Mouse (Mus musculus) large intestine, adult 2 months (tissue): Measurements from ENCODE around the gene 2010109A12Rik. TPM values are rescaled to one million over a fixed set of nuclear protein-coding genes. Genes with fewer than 3 reads are reported as not detected.

Experiments
- DNase-seq: peaks from one replicate; pipeline ENCODE4 v3.0.0-alpha.2; 2012; ENCODE audit warnings: low read depth, low spot score
- WGBS: fragments of 180-500 bp; shearing (Covaris S2); methylation state at CpG from one replicate; pipeline ENCODE4 v1.1.7; 2018; 5-methylcytosine and 5-hydroxymethylcytosine counted together
- polyA plus RNA-seq: library from polyadenylated mRNA; depleted of rRNA; stranded (reverse); fragments of >200 nt; gene quantifications from 2 replicates; pipeline ENCODE4 v1.2.3, GENCODE M21; 2012

2010109A12Rik gene
- polyA plus RNA-seq, 1 experiment, result not detected

DNA sequence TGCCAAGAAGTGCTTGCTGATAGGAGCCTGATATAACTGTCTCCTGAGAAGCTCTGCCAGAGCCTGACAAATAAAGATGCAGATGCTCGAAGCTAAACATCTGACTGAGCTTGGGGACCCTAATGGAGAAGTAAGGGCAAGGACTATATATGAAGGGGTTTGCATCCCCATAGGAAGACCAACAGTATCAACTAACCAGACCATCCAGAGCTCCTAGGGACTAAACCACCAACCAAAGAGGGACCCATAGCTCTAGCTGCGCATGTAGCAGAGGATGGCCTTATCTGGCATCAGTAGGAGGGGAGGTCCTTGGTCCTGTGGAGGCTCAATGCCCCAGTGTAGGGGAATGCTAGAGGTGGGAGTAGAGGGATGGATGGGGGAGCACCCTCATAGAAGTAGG, 18.2 kb downstream of the 2010109A12Rik start:
- 92% methylated on average over 2 of the region's 2 CpGs for WGBS
- DNase-seq, result no peak

DNA sequence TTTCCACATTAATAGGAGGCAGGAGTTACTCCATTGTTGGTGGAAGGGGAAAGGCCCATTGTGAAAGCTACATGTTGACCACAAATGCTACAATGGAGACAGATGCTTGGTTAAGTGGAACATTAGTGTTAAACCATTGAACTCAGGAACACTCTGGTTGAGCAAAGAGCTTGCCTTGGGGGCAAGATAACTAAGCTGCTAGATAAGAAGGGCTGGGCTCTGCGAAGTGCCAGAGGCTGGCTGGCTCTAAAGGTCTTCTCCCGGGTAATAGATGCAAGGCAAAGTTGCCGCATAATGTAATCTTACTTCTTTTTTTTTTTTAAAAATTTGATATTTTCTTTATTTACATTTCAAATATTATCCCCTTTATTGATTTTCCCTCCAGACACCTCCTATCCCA, 20.8 kb downstream of the 2010109A12Rik start:
- whole genome bisulfite sequencing, result 90% methylated on average over 3 of the region's 3 CpGs
- DNase-seq, result no peak

DNA sequence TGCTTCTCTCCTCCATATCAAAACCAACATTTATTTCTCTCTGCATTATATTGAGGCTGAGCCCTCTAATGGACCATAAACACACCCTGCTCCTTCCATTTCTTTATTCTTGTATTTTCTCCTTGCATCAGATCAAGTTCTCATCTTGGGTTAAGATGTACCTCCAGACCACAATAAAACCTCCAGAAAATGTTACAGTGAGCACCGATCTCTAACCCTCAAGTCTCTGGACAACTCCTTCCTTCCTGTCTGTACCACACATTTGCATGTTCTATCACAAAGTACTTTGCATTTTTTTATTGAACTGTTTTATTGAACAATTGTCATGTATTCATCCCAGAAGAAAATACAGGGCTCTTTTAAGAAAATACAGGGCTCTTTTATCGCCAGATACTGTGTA, 23.2 kb downstream of the 2010109A12Rik start:
- WGBS, result 70% methylated on average over 2 of the region's 2 CpGs
- no peak for DNase-seq

DNA sequence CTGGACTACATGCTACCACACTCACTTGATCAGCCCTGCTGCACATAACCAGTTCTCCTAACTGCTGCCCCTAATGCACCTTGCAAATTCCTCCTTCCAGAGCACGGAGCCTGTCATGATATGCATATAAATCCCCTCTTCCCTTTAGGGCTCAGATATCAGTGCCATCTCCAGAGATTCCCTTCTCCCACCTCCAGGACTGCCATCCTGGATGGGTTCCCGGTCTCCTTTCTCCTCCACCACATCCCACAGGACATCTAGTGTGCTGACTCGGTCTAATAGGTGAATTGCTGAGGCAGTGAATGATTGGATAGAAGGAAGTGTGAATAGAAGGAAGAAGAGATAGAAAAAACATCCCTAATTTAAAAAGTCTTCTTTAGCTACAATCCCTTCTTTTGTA, 25.4 kb downstream of the 2010109A12Rik start:
- WGBS, result 73% methylated on average over 3 of the region's 3 CpGs
- DNase-seq, result no peak

DNA sequence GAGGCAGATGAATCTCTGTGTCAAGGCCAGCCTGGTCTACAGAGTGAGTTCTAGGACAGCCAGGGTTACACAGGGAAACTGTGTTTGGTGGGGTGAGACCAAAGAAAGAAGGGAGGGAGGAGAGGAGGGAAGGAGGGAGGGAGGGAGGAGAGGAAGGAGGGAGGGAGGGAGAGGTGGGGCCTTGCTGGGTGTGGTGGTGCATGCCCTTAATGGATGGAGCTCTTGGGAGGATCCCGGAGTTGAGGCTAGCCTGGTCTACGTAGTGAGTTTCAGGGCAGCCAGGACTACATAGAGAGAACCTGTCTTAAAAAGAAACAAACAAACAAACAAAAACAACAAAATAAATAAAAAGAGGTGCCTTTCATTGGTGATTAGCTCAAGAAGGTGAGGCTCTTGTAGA, 26.5 kb downstream of the 2010109A12Rik start:
- whole genome bisulfite sequencing, result 87% methylated on average over 2 of the region's 2 CpGs
- DNase-seq, result no peak

DNA sequence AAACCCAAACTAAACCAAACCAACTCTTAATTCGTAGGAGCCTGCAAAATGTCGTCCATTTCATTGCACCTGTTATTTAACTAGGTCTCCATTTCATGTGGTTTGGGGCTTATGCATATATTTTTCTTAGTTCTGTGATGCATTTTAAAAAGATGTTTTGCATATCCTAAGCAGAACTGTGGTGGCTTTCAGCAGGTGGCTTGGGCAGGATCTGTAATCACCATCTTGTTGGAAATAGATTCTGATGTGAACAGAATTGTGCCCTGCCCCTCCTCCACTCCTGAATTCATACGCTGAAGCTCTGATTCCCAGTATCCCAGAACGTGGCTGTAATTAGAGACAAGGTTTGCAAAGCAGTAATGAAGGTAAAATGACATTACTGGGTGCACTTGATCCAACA, 27.8 kb downstream of the 2010109A12Rik start:
- DNase-seq, result no peak
- WGBS, result 68% methylated on average over 4 of the region's 4 CpGs

DNA sequence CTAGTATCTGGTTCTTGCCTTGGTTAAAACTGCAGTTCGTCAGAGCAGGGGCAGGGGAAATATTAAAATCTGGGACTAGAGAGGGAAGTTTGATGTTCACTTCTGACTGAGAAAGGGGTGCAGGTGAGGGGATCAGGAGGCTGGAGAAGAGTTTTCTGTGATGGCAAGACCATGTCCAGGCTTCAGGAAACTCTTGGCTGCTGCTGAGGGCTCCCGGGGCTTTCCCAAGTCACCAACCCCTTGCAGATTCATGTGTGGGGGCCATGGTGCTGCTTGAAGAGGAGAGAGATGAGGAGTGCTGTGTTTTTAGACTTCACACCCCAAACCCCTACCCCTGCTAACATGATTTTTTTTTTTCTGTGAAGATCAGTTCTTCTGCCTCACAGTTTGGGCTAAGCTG, 28.3 kb downstream of the 2010109A12Rik start:
- no peak for DNase-seq
- 89% methylated on average over 2 of the region's 2 CpGs for WGBS

DNA sequence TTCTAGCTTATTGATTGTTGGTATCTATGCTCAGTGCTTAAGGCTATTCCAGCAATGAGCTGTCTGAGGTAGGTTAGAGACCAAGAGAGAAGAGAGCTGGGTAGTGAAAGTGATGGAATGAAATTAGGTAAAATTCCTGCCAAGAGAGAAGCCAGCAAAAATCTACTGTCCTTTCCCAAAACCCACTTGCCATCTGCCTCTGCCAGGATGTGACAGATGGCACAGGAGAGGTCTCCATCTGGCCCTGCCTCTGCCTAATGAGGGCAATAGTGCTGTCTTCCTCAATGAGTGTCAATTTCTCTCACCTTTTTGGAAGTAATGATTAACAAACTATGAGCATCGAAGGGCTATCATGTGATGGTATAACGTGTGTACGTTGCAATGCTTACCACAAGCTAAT, 29.6 kb downstream of the 2010109A12Rik start:
- DNase-seq, result no peak
- 51% methylated on average over 3 of the region's 3 CpGs for WGBS

DNA sequence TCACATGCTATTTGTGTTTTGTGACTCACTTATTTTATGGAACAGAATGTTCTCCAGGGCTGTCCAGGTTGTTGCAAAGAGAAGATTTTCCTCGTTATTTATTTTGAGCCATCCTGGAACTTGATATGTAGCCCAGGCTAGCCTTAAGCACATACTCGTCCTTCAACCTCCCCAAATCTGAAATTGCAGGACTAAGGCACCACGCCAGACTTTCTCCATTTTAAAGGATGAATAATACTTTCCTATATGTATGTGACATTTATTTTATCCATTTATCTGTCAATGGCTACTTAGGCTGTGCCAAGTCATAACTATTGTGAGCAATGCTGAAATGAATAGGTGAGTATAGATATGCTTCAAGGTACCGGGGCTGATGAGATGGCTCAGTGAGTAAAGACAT, 30.2 kb downstream of the 2010109A12Rik start:
- WGBS, result 85% methylated on average over 4 of the region's 4 CpGs
- DNase-seq, result no peak

DNA sequence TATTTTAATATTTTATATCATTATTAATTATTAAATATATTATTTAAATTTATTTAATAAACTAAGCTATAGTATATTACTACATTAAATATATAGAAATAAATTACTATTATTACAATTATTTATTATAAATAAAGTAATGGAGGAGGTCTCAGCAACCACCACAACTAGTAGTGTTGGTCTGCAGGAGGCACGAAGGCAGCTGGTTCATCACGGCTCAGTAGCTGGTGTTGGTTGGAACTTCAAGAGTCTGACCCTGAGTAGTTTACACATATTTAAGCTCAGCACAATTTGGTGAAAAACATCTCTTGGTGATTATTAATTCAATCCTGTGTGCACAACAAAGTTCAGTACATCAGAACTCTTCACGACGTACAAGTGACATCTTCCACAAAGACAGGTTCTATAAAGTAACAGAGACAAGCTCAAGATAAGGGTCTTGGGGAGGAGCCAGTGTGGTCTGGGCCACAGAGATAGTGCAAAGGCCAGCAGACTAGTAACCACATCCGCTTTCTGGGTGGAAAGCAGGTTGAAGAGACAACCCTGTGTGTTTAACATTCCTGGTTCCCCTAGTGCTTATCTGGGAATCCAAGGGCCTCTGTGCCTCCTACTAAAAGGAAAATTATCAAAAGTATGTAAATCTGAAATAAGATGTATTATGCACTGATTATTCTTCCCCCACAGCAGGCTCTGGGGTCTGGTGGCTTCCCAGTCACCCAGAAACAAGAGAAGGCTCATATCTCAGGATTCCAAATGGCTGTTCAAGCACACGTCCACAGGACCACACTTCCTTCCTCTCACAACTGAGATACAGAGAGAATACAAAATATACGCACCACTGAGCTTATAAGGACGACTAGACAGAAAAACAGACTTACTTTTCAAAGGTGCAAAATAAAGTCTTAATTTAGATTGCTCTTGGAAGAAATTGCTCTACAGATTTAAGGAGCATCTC, 33.5 kb downstream of the 2010109A12Rik start:
- 86% methylated on average over 8 of the region's 8 CpGs for WGBS
- DNase-seq, result no peak

DNA sequence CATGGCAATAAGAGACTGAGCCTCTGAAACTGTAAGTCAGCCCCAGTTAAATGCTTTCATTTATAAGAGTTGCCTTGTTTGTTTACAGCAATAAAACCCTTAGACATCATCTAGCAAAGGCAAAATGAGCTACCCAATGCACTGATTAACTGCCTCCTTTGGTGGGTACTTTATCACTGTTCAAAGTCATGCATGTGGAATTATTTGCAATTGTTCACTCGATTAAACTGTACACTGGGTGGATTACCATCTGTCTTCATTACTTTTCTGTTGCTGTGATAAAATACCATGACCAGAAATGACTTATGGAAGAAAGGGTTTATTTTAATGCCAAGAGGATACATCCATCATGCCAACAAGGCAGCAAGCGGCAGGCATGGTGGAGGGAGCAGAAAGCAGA, 39.0 kb downstream of the 2010109A12Rik start:
- DNase-seq, result no peak
- WGBS, result 84% methylated on average over 2 of the region's 2 CpGs

DNA sequence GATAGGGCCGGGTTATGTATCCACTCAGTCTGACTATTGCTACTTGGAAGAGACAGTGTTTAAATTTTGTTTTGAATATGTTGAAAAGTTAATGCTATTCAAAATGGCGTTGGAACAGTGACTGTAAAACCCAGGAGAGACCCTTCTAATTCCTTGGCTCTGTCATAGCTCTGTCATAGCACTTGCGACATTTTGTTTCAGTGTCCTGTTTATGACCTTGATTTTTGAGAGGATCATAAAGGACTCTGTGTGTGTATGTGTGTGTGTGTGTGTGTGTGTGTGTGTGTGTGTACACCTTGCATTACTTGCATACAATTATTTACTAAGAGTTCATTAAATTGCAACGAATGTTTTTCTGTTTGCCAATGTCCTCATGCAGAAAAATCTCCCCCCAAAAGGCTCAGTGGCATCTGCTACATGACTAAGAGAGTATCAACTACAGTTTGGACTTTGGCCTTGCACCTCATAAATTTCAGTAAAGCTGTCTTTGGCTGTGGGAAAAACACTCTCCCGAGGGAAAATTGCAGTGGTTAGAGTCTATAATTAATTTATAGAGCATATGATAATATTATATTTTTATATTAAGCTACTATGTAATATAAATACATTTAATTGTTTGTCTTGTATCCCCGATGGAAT, 43.7 kb downstream of the 2010109A12Rik start:
- 34% methylated on average over 6 of the region's 6 CpGs for WGBS
- DNase-seq, result no peak

DNA sequence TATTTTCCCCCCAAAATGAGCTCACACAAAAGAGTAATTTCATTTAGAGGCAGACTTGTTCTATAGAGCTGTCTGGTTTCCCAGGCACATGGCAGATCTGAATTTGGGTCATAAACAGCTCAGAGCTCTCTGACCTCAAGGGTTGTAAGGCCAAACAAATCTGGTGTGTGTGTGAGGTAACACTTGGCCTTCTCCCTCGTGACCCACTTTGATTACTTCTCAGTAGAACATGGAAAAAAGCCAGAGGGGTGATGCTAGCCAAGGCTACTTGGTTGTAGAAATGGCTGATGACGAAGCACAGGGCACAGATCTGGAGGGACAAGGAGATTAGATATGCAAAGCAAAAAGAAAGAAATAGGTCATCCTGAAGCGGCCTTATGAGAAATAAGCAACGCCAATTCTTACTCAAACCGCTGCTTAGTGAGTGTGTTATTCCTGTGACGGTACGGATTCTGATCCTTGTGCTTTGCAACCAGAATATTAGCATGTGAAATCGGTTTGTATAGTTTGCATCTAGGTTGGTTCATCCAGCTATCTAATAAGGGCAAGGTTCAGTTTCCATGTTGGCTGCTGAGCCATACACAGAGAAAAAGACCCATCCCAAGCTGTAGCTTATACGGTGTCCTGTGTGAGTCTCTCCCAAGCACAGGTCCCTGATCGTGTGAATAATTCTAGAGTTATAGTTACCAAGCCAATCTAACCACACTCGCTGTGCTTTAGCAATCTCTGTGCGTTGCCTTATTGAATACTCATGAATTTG, 44.9 kb downstream of the 2010109A12Rik start:
- no peak for DNase-seq
- WGBS, result 71% methylated on average over 12 of the region's 12 CpGs

DNA sequence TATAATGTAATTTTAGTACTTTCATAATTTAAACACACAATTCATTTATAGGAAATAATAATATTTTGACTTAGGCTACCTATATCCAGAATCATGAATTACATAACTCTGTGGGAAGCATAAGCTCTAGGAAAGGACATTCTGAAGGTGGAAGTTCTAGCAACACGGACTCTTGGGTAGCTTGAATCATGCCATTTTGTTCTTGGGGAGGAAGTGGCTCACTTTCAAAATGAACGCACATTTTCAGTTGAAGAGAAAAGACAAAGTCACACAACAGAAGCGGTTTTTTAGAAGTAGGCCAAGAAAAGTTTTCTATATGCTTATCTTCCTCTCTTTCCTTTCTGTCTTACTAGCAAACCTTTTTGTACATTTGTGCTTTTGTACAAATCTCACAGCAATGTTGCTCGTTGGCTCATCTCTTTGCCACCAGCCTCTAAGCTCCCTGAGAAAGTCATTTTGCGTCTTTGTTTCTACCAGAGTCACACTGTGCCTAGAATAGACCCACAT, 49.5 kb downstream of the 2010109A12Rik start:
- DNase-seq, result no peak

DNA sequence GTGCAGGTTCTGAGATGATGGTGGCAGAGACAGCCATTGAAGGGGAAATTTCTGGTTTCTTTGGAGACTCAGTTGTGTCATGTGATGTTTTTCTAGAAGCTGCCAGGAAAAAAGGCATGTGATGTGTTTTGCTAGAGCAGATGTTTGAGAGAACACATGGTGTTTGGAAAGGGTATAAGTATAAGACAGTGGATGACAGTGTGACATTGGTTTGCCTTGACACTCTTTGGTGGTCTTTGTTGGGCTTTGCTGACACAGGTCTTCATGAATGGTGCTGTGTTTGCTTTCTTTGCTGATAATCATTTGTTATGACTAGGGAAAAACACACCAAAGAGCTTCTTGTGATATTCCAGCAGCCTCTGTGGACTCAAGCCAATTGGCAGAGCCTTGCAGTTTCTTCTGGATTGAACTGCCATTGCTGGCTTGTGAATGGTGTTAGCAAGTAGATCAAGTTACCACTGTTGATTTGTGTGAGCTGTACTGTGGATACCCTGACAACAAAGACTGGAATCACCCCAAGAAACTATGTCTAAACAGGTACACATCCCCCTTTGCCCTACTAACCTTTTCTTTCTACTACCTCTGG, 50.6 kb downstream of the 2010109A12Rik start:
- no peak for DNase-seq

More for the DNA sequence above, 49.5 kb downstream of the 2010109A12Rik start:
- 93% methylated on average over 5 of the region's 5 CpGs for WGBS

DNA sequence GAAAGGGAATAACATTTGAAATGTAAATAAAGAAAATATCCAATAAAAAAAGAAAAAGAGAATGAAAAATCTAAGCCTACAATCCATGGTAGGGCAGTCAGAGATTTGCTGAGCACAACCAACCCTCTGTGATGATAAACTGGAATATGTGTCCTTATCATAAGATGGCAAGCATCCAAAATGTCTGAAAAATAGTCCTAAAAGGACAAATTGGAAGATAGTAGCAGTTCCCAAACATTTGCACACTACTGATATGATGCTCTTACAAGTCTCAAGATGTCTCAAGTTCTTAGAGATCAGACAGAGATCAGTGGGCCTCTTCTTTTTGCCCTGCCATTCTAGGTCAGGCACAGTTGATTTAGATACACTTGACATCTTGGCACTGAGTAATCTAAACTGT, 53.0 kb downstream of the 2010109A12Rik start:
- DNase-seq, result no peak

DNA sequence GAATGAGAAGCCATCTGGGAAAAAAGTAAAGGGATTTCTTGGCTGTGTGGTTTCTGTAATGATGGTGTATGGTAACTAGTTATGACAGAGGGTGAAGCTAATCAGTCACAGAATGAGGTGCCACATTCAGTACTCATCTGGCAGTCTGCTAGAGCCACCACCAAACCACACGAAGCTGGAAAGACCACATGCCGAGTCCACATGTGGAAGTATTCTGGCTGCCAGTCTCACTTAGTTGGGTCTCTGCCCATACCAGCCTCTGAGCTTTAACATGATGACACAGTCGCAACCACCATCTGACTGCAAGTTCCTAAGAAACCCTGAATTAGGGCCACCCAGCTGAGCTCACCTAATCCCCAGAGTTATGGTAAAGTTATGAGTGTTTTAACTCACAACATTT, 54.7 kb downstream of the 2010109A12Rik start:
- DNase-seq, result no peak
- 84% methylated on average over 3 of the region's 3 CpGs for WGBS

DNA sequence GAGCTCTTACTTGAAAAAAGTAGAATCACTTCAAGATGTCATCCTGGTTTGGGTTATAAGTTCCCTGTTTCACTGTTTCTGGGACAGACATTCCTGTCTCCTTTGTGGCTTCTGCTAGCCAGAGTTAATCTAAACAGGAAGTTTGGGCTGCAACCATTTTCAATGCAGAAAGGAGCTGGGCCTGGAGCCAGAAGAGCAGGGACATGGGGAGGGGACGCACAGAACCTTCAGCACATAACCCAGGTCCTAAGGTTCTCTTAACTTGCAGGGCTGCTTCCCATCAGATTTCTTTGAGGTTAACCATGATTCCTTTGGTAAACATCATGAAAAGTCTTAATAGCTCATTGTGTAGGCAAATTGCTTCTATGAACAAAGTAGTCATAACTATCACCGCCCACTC, 56.4 kb downstream of the 2010109A12Rik start:
- no peak for DNase-seq
- 13% methylated on average over 2 of the region's 2 CpGs for WGBS
